Mouse (Mus musculus) urinary bladder, adult 2 months (tissue): ENCODE data around the gene Arl9. TPM values are rescaled to one million over a fixed set of nuclear protein-coding genes. Genes with fewer than 3 reads are reported as not detected.
"Not testable (repeated sequence)": the region's sequence is repeated elsewhere in the genome, so short reads cannot be mapped to it uniquely, and the experiment has no call there.

ENCODE experiments used
- DNase-seq: peaks from one replicate; pipeline ENCODE4 v3.0.0; 2022; ENCODE audit warnings: low spot score
- polyA plus RNA-seq: library from polyadenylated mRNA; depleted of rRNA; stranded (reverse); fragments of >200 nt; gene quantifications from 2 replicates; pipeline ENCODE4 v1.2.3, GENCODE M21; 2012; rRNA removed

The Arl9 gene
- polyA plus RNA-seq, 1 experiment: 0.25 TPM

- peak; percentile 52 for DNase-seq
Measured at GRCm38 (mm10) chr5:77015544-77016482, 12.0 kb downstream of the Arl9 start, which contains the start of gene Thegl. Thegl (plus strand) TSS chr5:77016023.

GRCm38 (mm10) chr5:77028034-77028433 lies 24.2 kb downstream of the Arl9 start:
- no peak for DNase-seq

- DNase-seq: no peak
Measured at GRCm38 (mm10) chr5:77029735-77030134, 25.9 kb downstream of the Arl9 start.

- DNase-seq: not testable (repeated sequence)
Measured at GRCm38 (mm10) chr5:77035101-77035500, 31.2 kb downstream of the Arl9 start.

GRCm38 (mm10) chr5:77038451-77038850 lies 34.6 kb downstream of the Arl9 start:
- no peak for DNase-seq

- DNase-seq: no peak
Measured at GRCm38 (mm10) chr5:77039391-77039790, 35.5 kb downstream of the Arl9 start.

- no peak for DNase-seq
Measured at GRCm38 (mm10) chr5:77044362-77044761, 40.5 kb downstream of the Arl9 start.

- no peak for DNase-seq
Measured at GRCm38 (mm10) chr5:77052616-77053015, 48.8 kb downstream of the Arl9 start.

- no peak for DNase-seq
Measured at GRCm38 (mm10) chr5:77056881-77057440, 53.1 kb downstream of the Arl9 start.

Other genes with a start within 250 kb of the Arl9 start
- gene Aasdh, start 98.5 kb upstream of the Arl9 start, polyA plus RNA-seq: 28.3 and 35.2 TPM in 2 replicates
- gene Paics, start 52.7 kb upstream of the Arl9 start, polyA plus RNA-seq: 101 and 105 TPM in 2 replicates
- gene Ppat, start 52.5 kb upstream of the Arl9 start, polyA plus RNA-seq: 9.6 and 10.0 TPM in 2 replicates
- gene Srp72, start 29.4 kb upstream of the Arl9 start, polyA plus RNA-seq: 68.7 and 68.9 TPM in 2 replicates
- gene Thegl, start 12.0 kb downstream of the Arl9 start, polyA plus RNA-seq: not detected in 2 replicates
- 66.3 and 93.9 TPM in 2 replicates for gene Hopx, start 111.1 kb downstream of the Arl9 start, polyA plus RNA-seq
- 1.0 and 1.7 TPM in 2 replicates for gene Spink2, start 207.4 kb downstream of the Arl9 start, polyA plus RNA-seq